In genomic region chr5:137533117-137533827, GRCm38 (mm10) we compare ENCODE assay signal across 8 mouse cellular contexts. TPM values are rescaled to one million over a fixed set of nuclear protein-coding genes. Genes with fewer than 3 reads are reported as not detected.
DNase-seq lines count a peak whose midpoint lies in the region; ATAC-seq lines count a peak whose summit lies in the region.

TSS of gene Epo (minus strand) at chr5:137533242.
TSS of gene Gnb2 (minus strand) at chr5:137533510.

- peak within 1 kb of the TSS; percentile 87 for H3K9ac ChIP-seq in hindbrain, embryonic 14.5 days

- no peaks in the 10 kb centered on the region for H3K27me3 ChIP-seq in hindbrain, embryonic 14.5 days (ENCODE audit: control insufficient read depth, insufficient read depth, low read length)

- peak within 1 kb of the TSS; percentile 96 for H3K27ac ChIP-seq in hindbrain, embryonic 14.5 days

- H3K9me3 ChIP-seq in hindbrain, embryonic 14.5 days (ENCODE audit: control insufficient read depth, low read length), result no peaks in the 10 kb centered on the region

- peak; percentile 72 for ATAC-seq in hindbrain, embryonic 14.5 days (ENCODE audit: low FRiP score)

- peaks cover 21% of the 10 kb centered on the region for H3K36me3 ChIP-seq in hindbrain, embryonic 14.5 days (replicated peaks; ENCODE audit: control insufficient read depth, insufficient read depth)

- DNase-seq in R1 (ENCODE audit: low read depth, low spot score), result peak; percentile 99
- peak; percentile 97 to 99 for DNase-seq in cerebellum, postnatal 25 days
- peak; percentile 90 to 95 for DNase-seq in frontal cortex, postnatal 25 days (ENCODE audit: low spot score in 2 of 2)
- DNase-seq in hindbrain, embryonic 14.5 days (ENCODE audit: low spot score), result peak; percentile 97
- DNase-seq in layer of hippocampus, postnatal 36 days, result peak; percentile 95 to 96
- DNase-seq in lung, postnatal 36 days, result peak; percentile 100
- peak; percentile 99 for DNase-seq in retina, postnatal 1 day
- peak; percentile 96 to 97 for DNase-seq in urinary bladder, adult 18-20 months (ENCODE audit: low spot score in 2 of 2)

- H3K4me2 ChIP-seq in hindbrain, embryonic 14.5 days (replicated peaks), result peak within 1 kb of the TSS; percentile 88

- under 1% methylated on average over 39 of the region's 40 CpGs for WGBS in hindbrain, embryonic 14.5 days

- peak within 1 kb of the TSS; percentile 61 for H3K4me3 ChIP-seq in hindbrain, embryonic 14.5 days (replicated peaks; ENCODE audit: low read length)

- H3K4me1 ChIP-seq in hindbrain, embryonic 14.5 days (replicated peaks; ENCODE audit: control insufficient read depth, insufficient read depth, low read length), result peaks cover 9% of the 10 kb centered on the region; the same call in 1 of the 2 replicates

RNA-seq across cellular contexts. Expression of gene Epo, which starts in this region (rescaled TPM):
- polyA plus RNA-seq in hindbrain, embryonic 14.5 days (2014; fragmentation: Nextera tagmentation; extraction: Ambion mirVana), result not detected in 2 replicates
- not detected for total RNA-seq in layer of hippocampus, postnatal 36 days (2021)

RNA-seq across cellular contexts. Expression of gene Gnb2, which starts in this region (rescaled TPM):
- 593 and 621 TPM in 2 replicates for polyA plus RNA-seq in hindbrain, embryonic 14.5 days (2014; fragmentation: Nextera tagmentation; extraction: Ambion mirVana)
- total RNA-seq in layer of hippocampus, postnatal 36 days (2021), result 100 to 1,000 TPM; 554 to 565 TPM

Comparison
In these comparisons a context has a peak if more than half of its experiments do, and no peak if none do; other contexts are left out.
1. Peak in every context shown above with its lines: DNase-seq, ATAC-seq, H3K4me3 ChIP-seq and H3K27ac ChIP-seq.